Mouse (Mus musculus) gastrocnemius, adult 2 months (tissue): ENCODE results near the gene BC048562. TPM values are rescaled to one million over a fixed set of nuclear protein-coding genes. Genes with fewer than 3 reads are reported as not detected.

Experiments used
- DNase-seq: peaks from one replicate; pipeline ENCODE4 v3.0.0; 2022
- H3K27ac ChIP-seq: fragments of 200-600 bp; 2 replicates; pipeline ENCODE4 v1.8.1; 2022; ENCODE audit warnings: mild to moderate bottlenecking
- H3K4me3 ChIP-seq: fragments of 200-600 bp; 2 replicates; pipeline ENCODE4 v1.8.1; 2022; ENCODE audit warnings: mild to moderate bottlenecking, moderate library complexity
- CTCF ChIP-seq: fragments of 200-600 bp; IDR thresholded peaks from 2 replicates; pipeline ENCODE4 v1.8.1; 2022; ENCODE audit warnings: antibody characterized with exemption, mild to moderate bottlenecking, moderate library complexity
- intact Hi-C: fragments of 180-260 bp; cut with DNase I; formaldehyde crosslinking; loops from one replicate; pipeline ENCODE4 v1.15.1; 2025
- total RNA-seq, 2 experiments: library from RNA; stranded (reverse); gene quantifications; 2 replicates each; pipeline ENCODE4 v1.2.3; 2021

The BC048562 gene
- total RNA-seq, 2 experiments from 2014 or later, result not detected

GRCm38 (mm10) chr9:108412221-108412620, 24.1 kb upstream of the BC048562 start:
- peak; percentile 51 for DNase-seq
- H3K4me3 ChIP-seq, result no peak overlapping the region
- H3K27ac ChIP-seq, result no peak overlapping the region
- intact Hi-C loops, result loop anchor here (5.0 to 10.0 kb wide), 2 partner anchors 125 to 317 kb away; partner anchors contain the start of gene Apeh
- peak; percentile 72 for TF ChIP-seq CTCF

GRCm38 (mm10) chr9:108428384-108428783, 7.9 kb upstream of the BC048562 start, which contains the start of gene Ccdc36:
Ccdc36 (minus strand) TSS chr9:108428484.
- no peak within 1 kb of the TSS for H3K27ac ChIP-seq
- no peak for DNase-seq
- intact Hi-C loops, result no loop called here
- TF ChIP-seq CTCF, result no peak
- no peak within 1 kb of the TSS for H3K4me3 ChIP-seq

- Histone ChIP-seq H3K27ac (no peak overlapping the region), H3K4me3 (peak overlapping the region; percentile 17; the same call in 1 of the 2 replicates)
- intact Hi-C loops, result no loop called here
- no peak for TF ChIP-seq CTCF
- no peak for DNase-seq
Observed at GRCm38 (mm10) chr9:108431431-108432067, 4.7 kb upstream of the BC048562 start.

- TF ChIP-seq CTCF, result no peak
- no peak overlapping the region for H3K4me3 ChIP-seq
- intact Hi-C loops, result no loop called here
- DNase-seq, result no peak
- no peak overlapping the region for H3K27ac ChIP-seq
Observed at GRCm38 (mm10) chr9:108439176-108439575, 2.9 kb downstream of the BC048562 start.

- Histone ChIP-seq H3K27ac (no peak overlapping the region), H3K4me3 (no peak overlapping the region)
- intact Hi-C loops, result no loop called here
- no peak for DNase-seq
- TF ChIP-seq CTCF, result no peak
Observed at GRCm38 (mm10) chr9:108440485-108440884, 4.2 kb downstream of the BC048562 start.

- intact Hi-C loops, result no loop called here
- TF ChIP-seq CTCF, result no peak
- no peak for DNase-seq
- H3K27ac ChIP-seq, result peak overlapping the region; percentile 25; the same call in 1 of the 2 replicates
- H3K4me3 ChIP-seq, result peak overlapping the region; percentile 58
Observed at GRCm38 (mm10) chr9:108441236-108441919, 5.1 kb downstream of the BC048562 start.

- no peak overlapping the region for H3K27ac ChIP-seq
- intact Hi-C loops, result no loop called here
- no peak overlapping the region for H3K4me3 ChIP-seq
- TF ChIP-seq CTCF, result no peak
- DNase-seq, result no peak
Observed at GRCm38 (mm10) chr9:108445125-108445524, 8.8 kb downstream of the BC048562 start.

- Histone ChIP-seq H3K27ac (0 out of 2 replicates have a peak overlapping the region, but pooled peaks have one; percentile 24), H3K4me3 (no peak overlapping the region)
- intact Hi-C loops, result loop anchor here (10.0 kb wide), 1 partner anchor 65 kb away; no protein-coding TSS in a partner anchor
- DNase-seq, result no peak
- no peak for TF ChIP-seq CTCF
Observed at GRCm38 (mm10) chr9:108449860-108450259, 13.6 kb downstream of the BC048562 start.

GRCm38 (mm10) chr9:108450292-108451169, 14.2 kb downstream of the BC048562 start:
- Histone ChIP-seq H3K4me3 (no peak overlapping the region), H3K27ac (peak overlapping the region; percentile 31; the same call in 1 of the 2 replicates)
- no peak for DNase-seq
- no peak for TF ChIP-seq CTCF
- intact Hi-C loops, result loop anchor here (10.0 kb wide), 1 partner anchor 66 kb away; no protein-coding TSS in a partner anchor

GRCm38 (mm10) chr9:108451170-108451493, 14.8 kb downstream of the BC048562 start:
- Histone ChIP-seq H3K4me3 (no peak overlapping the region), H3K27ac (peak overlapping the region; percentile 31; the same call in 1 of the 2 replicates)
- DNase-seq, result no peak
- intact Hi-C loops, result loop anchor here (10.0 kb wide), 1 partner anchor 66 kb away; no protein-coding TSS in a partner anchor
- no peak for TF ChIP-seq CTCF

- no peak for TF ChIP-seq CTCF
- intact Hi-C loops, result loop anchor here (10.0 kb wide), 1 partner anchor 67 kb away; no protein-coding TSS in a partner anchor
- H3K4me3 ChIP-seq, result peak overlapping the region; percentile 73
- peak overlapping the region; percentile 79 for H3K27ac ChIP-seq
- no peak for DNase-seq
Observed at GRCm38 (mm10) chr9:108451519-108452160, 15.4 kb downstream of the BC048562 start.
